Mouse (Mus musculus) embryonic facial prominence, embryonic 12.5 days (tissue): ENCODE data around the gene Ipp. TPM values are rescaled to one million over a fixed set of nuclear protein-coding genes. Genes with fewer than 3 reads are reported as not detected.

ENCODE experiments used
- ATAC-seq: fragments of 200-750 bp; cut with Nextera tagmentation; 2 replicates; pipeline ENCODE4 v1.8.0; 2017; ENCODE audit not compliant: insufficient number of reproducible peaks, insufficient read depth, low FRiP score, low TSS enrichment
- H3K27ac ChIP-seq: fragments of 300-500 bp; sonication (generic); 2 replicates; pipeline ENCODE4 v1.5.1; 2016; ENCODE audit warnings: mild to moderate bottlenecking
- H3K27me3 ChIP-seq: fragments of 300-500 bp; sonication (generic); 2 replicates; pipeline ENCODE4 v1.6.1; 2016; ENCODE audit warnings: mild to moderate bottlenecking, moderate library complexity
- H3K36me3 ChIP-seq: fragments of 300-500 bp; sonication (generic); 2 replicates; pipeline ENCODE4 v1.6.1; 2016; ENCODE audit warnings: mild to moderate bottlenecking
- H3K4me1 ChIP-seq: fragments of 300-500 bp; sonication (generic); 2 replicates; pipeline ENCODE4 v1.6.1; 2016
- H3K4me2 ChIP-seq: fragments of 300-500 bp; sonication (generic); replicated peaks from 2 replicates; pipeline ENCODE4 v1.6.1; 2016; ENCODE audit warnings: mild to moderate bottlenecking, moderate library complexity
- H3K4me3 ChIP-seq: fragments of 300-500 bp; sonication (generic); 2 replicates; pipeline ENCODE4 v1.5.1; 2016; ENCODE audit warnings: mild to moderate bottlenecking
- H3K9ac ChIP-seq: fragments of 300-500 bp; sonication (generic); 2 replicates; pipeline ENCODE4 v1.6.1; 2016; ENCODE audit warnings: mild to moderate bottlenecking, moderate library complexity
- H3K9me3 ChIP-seq: fragments of 300-500 bp; sonication (generic); 2 replicates; pipeline ENCODE4 v1.6.1; 2016; ENCODE audit warnings: mild to moderate bottlenecking, moderate library complexity
- WGBS: fragments of 180-500 bp; shearing (Covaris S2); methylation state at CpG from one replicate; pipeline ENCODE4 v1.1.7; 2016; 5-methylcytosine and 5-hydroxymethylcytosine counted together
- polyA plus RNA-seq: library from polyadenylated mRNA; unstranded; fragments of >200 nt; fragmentation: Nextera tagmentation; extraction: Ambion mirVana; gene quantifications from 2 replicates; pipeline ENCODE4 v1.2.1, GENCODE M21; 2016

The Ipp gene
- polyA plus RNA-seq, 1 experiment from 2014 or later = 16.2 TPM

GRCm38 (mm10) chr4:116506886-116507424 lies 394 bp upstream of the Ipp start:
- Histone ChIP-seq H3K9ac (peak overlapping the region; percentile 77), H3K4me1 (peaks cover 9% of the 10 kb centered on the region; the same call in 1 of the 2 replicates), H3K9me3 (no peaks in the 10 kb centered on the region), H3K4me3 (peak overlapping the region; percentile 61), H3K4me2 (peak overlapping the region; percentile 59), H3K27ac (peak overlapping the region; percentile 91; the same call in 1 of the 2 replicates), H3K27me3 (no peaks in the 10 kb centered on the region), H3K36me3 (no peaks in the 10 kb centered on the region)
- WGBS = 23% methylated on average over 11 of the region's 11 CpGs
- ATAC-seq = no peak

GRCm38 (mm10) chr4:116531109-116531508 lies 23.8 kb downstream of the Ipp start:
- H3K4me3 ChIP-seq = no peak overlapping the region
- no peak overlapping the region for H3K9ac ChIP-seq
- no peak overlapping the region for H3K27ac ChIP-seq
- no peaks in the 10 kb centered on the region for H3K9me3 ChIP-seq
- H3K27me3 ChIP-seq = no peaks in the 10 kb centered on the region
- no peaks in the 10 kb centered on the region for H3K4me1 ChIP-seq
- WGBS = 65% methylated on average over 2 of the region's 2 CpGs
- H3K4me2 ChIP-seq = no peak overlapping the region
- H3K36me3 ChIP-seq = peaks cover 21% of the 10 kb centered on the region
- ATAC-seq = no peak

- Histone ChIP-seq H3K9ac (no peak overlapping the region), H3K9me3 (no peaks in the 10 kb centered on the region), H3K27ac (no peak overlapping the region), H3K27me3 (no peaks in the 10 kb centered on the region), H3K4me2 (no peak overlapping the region), H3K4me1 (no peaks in the 10 kb centered on the region), H3K4me3 (no peak overlapping the region), H3K36me3 (peaks cover 9% of the 10 kb centered on the region; the same call in 1 of the 2 replicates)
- no peak for ATAC-seq
Observed at GRCm38 (mm10) chr4:116536351-116536750, 29.0 kb downstream of the Ipp start.

- no peak for ATAC-seq
- 80% methylated on average over 3 of the region's 3 CpGs for WGBS
Observed at GRCm38 (mm10) chr4:116537737-116538136, 30.4 kb downstream of the Ipp start.

GRCm38 (mm10) chr4:116550432-116550831 lies 43.1 kb downstream of the Ipp start:
- Histone ChIP-seq H3K4me2 (no peak overlapping the region), H3K27me3 (no peaks in the 10 kb centered on the region), H3K27ac (no peak overlapping the region), H3K4me3 (no peak overlapping the region), H3K36me3 (peaks cover 7% of the 10 kb centered on the region; the same call in 1 of the 2 replicates), H3K9me3 (no peaks in the 10 kb centered on the region), H3K4me1 (no peaks in the 10 kb centered on the region), H3K9ac (no peak overlapping the region)
- 94% methylated on average over 1 of the region's 1 CpGs for WGBS
- no peak for ATAC-seq

More at GRCm38 (mm10) chr4:116537737-116538136, 30.4 kb downstream of the Ipp start:
- Histone ChIP-seq H3K4me3 (no peak overlapping the region), H3K4me2 (no peak overlapping the region), H3K36me3 (0 out of 2 replicates have a peak, but pooled peaks cover 5% of the 10 kb centered on the region), H3K4me1 (no peaks in the 10 kb centered on the region), H3K27me3 (no peaks in the 10 kb centered on the region), H3K9ac (no peak overlapping the region), H3K9me3 (no peaks in the 10 kb centered on the region), H3K27ac (no peak overlapping the region)

GRCm38 (mm10) chr4:116553035-116553434 lies 45.7 kb downstream of the Ipp start:
- Histone ChIP-seq H3K4me2 (no peak overlapping the region), H3K9me3 (no peaks in the 10 kb centered on the region), H3K4me1 (no peaks in the 10 kb centered on the region), H3K27me3 (no peaks in the 10 kb centered on the region), H3K36me3 (peaks cover 7% of the 10 kb centered on the region; the same call in 1 of the 2 replicates), H3K27ac (no peak overlapping the region), H3K9ac (no peak overlapping the region), H3K4me3 (no peak overlapping the region)
- ATAC-seq = no peak
- WGBS = 89% methylated on average over 3 of the region's 3 CpGs

GRCm38 (mm10) chr4:116555413-116556300 lies 48.3 kb downstream of the Ipp start, which contains the start of gene Tmem69:
Gene Tmem69 (minus strand): TSS chr4:116555936.
- peak within 1 kb of the TSS; percentile 75 for H3K9ac ChIP-seq
- WGBS = 4% methylated on average over 23 of the region's 23 CpGs
- H3K9me3 ChIP-seq = no peaks in the 10 kb centered on the region
- no peaks in the 10 kb centered on the region for H3K27me3 ChIP-seq
- H3K4me3 ChIP-seq = peak within 1 kb of the TSS; percentile 62
- no peak for ATAC-seq
- H3K27ac ChIP-seq = peak within 1 kb of the TSS; percentile 87
- peaks cover 7% of the 10 kb centered on the region; the same call in 1 of the 2 replicates for H3K36me3 ChIP-seq
- H3K4me2 ChIP-seq = peak within 1 kb of the TSS; percentile 76
- H3K4me1 ChIP-seq = peaks cover 2% of the 10 kb centered on the region

GRCm38 (mm10) chr4:116556561-116557305 lies 49.4 kb downstream of the Ipp start:
- Histone ChIP-seq H3K36me3 (peaks cover 9% of the 10 kb centered on the region; the same call in 1 of the 2 replicates), H3K9me3 (no peaks in the 10 kb centered on the region), H3K27ac (peak overlapping the region; percentile 87), H3K4me3 (peak overlapping the region; percentile 62), H3K4me2 (peak overlapping the region; percentile 76), H3K9ac (peak overlapping the region; percentile 75), H3K27me3 (no peaks in the 10 kb centered on the region), H3K4me1 (peaks cover 2% of the 10 kb centered on the region)
- ATAC-seq = peak; percentile 97
- under 1% methylated on average over 28 of the region's 28 CpGs for WGBS

- Histone ChIP-seq H3K9me3 (no peaks in the 10 kb centered on the region), H3K9ac (peak within 1 kb of the TSS; percentile 75), H3K27me3 (no peaks in the 10 kb centered on the region), H3K4me2 (peak within 1 kb of the TSS; percentile 76), H3K4me3 (peak within 1 kb of the TSS; percentile 62), H3K4me1 (peaks cover 2% of the 10 kb centered on the region), H3K36me3 (peaks cover 5% of the 10 kb centered on the region; the same call in 1 of the 2 replicates), H3K27ac (peak within 1 kb of the TSS; percentile 87)
- ATAC-seq = peak; percentile 95
- WGBS = under 1% methylated on average over 76 of the region's 78 CpGs
Observed at GRCm38 (mm10) chr4:116557306-116558121, 50.2 kb downstream of the Ipp start, which contains the start of gene Gpbp1l1. Gene Gpbp1l1 (plus strand): TSS chr4:116557658.

GRCm38 (mm10) chr4:116558151-116558882 lies 51.0 kb downstream of the Ipp start:
- no peak overlapping the region for H3K27ac ChIP-seq
- no peak for ATAC-seq
- WGBS = 5% methylated on average over 15 of the region's 15 CpGs

More at GRCm38 (mm10) chr4:116558151-116558882, 51.0 kb downstream of the Ipp start:
- H3K4me3 ChIP-seq = peak overlapping the region; percentile 62
- H3K27me3 ChIP-seq = no peaks in the 10 kb centered on the region
- H3K36me3 ChIP-seq = 0 out of 2 replicates have a peak, but pooled peaks cover 2% of the 10 kb centered on the region
- peak overlapping the region; percentile 76 for H3K4me2 ChIP-seq
- peak overlapping the region; percentile 75 for H3K9ac ChIP-seq
- no peaks in the 10 kb centered on the region for H3K9me3 ChIP-seq
- H3K4me1 ChIP-seq = peaks cover 2% of the 10 kb centered on the region
